Mouse (Mus musculus) right cerebral cortex, postnatal 10 days (tissue): Measurements from ENCODE around the gene Nxph4.

Source experiments
- DNase-seq, 2 experiments: peaks; one replicate each; pipeline ENCODE4 v3.0.0; 2021; ENCODE audit warnings: low spot score in 2 of 2

Nxph4 gene

DNA sequence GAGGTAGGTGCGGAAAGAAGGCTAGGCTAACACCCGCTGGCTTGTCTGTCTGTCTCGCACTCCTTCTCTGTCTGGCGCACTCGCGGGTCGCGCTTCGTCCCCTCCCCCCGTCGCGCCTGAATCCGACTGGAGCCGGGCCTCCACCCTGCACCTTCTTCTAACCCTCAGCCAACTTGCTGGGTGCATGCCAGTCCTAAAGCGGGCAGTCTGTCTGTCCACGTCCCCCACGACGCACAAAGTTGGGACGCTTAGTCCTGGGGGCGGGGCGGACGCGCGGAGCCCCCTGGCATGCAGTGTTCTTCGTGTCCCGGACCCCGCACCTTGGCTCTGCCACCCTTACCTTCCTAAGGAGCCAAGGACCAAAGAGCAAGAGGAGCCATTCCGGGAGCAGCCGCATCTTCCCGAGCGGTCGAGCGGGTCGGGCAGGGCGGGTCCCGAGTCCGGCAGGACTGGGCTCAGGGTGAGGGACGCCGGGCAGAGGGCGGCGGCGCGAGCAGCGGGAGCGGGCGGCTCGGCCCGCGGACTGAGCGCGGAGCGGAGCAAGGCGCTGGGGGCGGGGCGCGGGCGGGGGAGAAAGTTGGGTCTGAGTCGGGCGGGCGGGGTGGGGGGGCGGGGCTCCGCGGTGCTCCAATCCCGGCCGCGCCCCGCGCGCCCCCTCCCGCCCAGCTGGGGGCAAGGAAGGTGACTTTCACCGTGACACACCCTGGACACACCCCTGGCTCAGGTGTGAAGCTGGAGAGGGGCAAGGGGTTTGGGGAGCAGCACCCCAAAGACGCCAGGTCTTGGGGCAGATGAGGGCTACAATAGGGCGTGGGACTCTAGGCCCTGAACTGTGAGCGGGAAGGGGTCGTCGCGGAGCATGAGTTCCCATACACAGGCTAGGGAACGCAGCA lies at the start of gene Nxph4:
TSS of gene Nxph4 (minus strand) at position 524 of the 893 bp plus-strand sequence.
- DNase-seq = no peak

GRCm38 (mm10) chr10:127583649-127584048 lies 49.3 kb upstream of the Nxph4 start:
- no peak for DNase-seq

GRCm38 (mm10) chr10:127581291-127581690 lies 46.9 kb upstream of the Nxph4 start:
- no peak for DNase-seq

GRCm38 (mm10) chr10:127577982-127578381 lies 43.6 kb upstream of the Nxph4 start:
- no peak for DNase-seq

DNA sequence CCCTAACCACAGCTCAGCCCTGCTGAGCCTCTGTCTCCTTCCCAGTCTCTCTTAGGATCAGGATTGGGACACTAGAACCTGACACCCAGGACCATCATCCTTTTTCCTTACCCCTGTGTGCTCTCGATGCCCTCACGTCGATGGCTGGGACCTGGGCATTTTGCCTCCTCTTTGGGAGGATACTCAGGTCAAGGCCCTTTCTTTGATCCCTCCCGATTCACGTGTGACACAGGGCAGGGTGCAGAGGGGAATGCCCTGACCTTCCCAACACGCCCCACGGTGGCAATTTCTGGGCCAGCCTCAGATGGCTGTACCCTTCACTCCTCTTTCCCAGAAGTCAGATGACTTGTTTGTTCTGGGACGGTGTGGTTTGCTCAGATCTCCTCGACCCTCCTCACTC lies 42.8 kb upstream of the Nxph4 start:
- DNase-seq = no peak

DNA sequence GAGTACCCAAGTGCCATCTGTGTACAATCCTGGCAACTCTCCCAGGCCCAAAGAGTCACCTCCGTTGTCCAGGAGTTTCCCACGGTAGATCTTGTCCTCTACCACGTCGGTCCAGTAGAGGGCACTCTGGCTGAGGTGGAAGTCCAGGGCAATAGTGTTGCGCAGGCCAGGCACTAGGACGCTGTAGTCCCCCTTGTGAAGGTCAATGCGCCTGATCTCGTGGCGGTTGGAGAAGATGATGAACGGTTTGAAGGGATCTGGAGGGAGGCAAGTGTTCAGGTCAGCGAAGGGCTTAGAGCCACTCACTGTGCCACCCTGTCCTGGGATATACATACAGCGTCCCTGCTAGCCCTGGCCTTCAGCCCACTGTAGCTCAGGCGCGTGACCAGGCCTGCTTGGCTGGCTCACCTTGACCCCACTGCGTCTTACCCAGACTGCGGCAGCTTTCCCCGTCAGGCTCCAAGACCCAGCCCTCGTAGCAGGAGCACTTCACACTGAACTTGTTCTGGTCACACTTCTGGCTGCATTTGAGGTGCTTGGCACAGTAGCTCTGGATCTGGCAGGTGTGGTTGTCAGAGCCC lies 42.1 kb upstream of the Nxph4 start:
- DNase-seq = peak in 1 of 2 experiments; percentile 64

DNA sequence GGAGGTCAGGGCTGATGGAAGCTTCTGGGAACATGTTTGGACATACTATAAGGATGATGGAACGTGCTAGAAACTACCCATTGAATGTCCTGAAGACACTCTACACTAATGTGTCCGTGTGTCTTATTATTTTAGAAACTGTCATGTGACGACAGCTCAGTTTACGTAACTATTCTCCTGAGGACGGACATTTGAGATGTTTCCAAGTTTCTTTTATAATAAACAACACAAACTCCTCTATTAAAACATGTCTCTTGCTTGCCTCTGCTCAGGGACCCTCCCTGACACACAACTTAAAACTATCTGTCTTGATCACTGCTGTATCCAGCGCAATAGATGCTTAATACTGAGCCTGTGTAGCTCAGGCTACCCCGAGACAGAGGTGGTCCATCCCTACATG lies 41.4 kb upstream of the Nxph4 start:
- DNase-seq = no peak

DNA sequence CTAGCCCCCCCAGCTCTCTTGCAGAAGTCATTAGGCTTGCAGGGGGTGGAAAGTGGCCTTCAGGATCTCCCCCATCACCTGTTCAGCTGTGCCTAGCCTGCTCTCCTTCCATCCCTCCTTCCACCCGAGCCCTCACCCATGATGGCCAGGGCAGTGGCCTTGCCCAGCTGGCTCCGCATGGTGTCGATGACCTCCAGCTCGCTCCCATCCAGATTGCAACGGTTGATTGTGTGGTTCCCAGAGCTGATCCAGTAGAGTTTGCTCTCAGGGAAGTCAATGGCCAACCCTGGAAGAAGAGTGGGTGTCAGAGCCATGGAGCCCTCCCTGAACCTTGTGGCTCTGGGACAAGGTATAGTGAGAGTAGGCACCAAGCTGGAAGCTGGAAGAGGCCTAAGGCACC lies 37.9 kb upstream of the Nxph4 start:
- DNase-seq = no peak

DNA sequence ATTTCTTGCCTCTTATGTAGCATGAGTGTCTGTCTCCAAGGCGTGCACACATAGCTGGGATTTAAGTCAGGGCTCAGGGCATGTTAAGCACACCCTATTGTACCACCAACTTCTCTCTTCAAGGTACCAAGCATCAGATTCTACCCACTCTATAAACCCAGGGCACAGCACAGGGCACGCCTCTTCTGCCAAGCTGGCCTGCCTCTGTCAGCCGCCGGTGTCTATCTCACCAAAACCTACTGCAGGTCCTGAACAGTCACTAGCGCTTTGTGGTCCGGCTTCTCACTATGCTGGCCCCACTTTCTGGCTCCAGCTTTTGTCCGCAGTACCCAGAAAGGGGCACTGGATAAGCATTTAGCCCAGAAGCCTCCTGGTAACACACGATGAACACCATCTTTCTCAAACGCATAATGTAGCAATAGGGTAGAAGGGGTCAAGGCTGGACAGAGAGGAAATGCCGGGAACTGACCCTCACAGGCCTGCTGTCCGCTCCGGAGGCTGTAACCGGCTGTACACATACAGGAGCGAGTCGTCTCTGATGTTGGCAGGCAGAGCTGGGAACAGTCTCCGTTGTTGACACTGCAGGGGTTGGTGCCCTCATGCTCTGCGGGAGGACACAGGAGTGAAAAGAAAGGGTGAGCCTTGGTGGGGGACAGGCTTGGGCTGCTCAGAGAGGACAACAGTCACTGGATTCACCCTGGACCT lies 36.7 kb upstream of the Nxph4 start:
- DNase-seq = no peak

DNA sequence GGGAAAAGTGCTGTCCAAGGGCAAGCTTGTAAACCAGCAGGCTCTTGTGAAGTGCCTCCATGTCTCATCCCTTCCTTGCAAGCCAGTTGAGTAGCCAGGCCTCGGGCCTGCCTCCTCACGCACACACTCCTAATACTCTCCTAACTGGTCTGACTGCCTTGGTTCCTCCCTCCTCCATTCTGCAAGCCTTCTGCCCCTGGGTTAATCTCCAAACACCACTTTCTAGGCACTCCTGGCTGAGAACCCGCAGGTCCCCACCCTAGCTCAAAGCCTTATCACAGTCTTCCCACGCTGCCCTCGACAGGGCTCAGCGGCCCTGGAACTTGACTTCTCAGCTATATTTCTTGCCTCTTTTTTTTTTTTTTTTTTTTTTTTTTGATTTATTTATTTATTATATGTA lies 36.0 kb upstream of the Nxph4 start:
- no peak for DNase-seq

DNA sequence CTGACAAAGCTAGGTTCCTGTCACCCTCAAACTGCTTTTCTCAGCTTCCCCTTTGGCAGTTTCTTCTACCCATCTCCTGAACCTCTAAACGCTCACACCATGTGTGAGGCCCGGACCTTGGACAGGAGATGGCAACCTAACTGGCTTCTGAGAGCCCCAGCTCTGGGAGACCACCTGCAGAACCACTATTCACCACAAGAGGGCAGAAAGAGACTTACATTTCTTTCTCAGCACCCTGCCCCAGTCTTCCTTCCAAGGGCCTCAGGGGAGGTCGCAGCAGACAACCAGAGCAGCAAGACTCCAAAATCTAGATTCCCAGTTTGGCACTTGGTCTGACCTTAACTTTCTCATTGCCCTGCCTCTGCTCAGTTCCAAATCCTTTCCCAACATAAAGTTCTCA lies 35.1 kb upstream of the Nxph4 start:
- peak; percentile 72 to 84 for DNase-seq

- no peak for DNase-seq
These were observed 32.4 kb upstream of the Nxph4 start for GRCm38 (mm10) chr10:127566553-127567326.

- DNase-seq = no peak
These were observed 29.9 kb upstream of the Nxph4 start for GRCm38 (mm10) chr10:127564301-127564700.

DNA sequence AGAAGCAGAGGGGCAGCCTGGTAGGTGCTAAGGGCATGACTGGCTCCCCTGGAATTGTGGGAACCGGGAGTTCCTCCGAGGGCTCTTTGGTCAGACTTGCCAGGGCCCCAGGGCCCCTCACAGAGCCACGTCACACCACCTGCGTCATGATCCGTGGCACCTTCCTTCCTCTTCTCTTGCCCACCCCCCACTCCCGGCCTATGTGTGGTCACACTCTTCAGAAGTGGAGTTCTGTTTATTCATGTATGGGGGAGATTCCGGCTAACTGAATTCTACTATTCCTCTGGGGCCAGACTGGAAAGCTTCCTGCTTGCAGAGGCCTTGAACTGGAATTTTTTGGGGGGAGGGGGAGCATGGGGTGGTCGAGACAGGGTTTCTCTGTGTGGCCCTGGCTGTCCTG lies 29.5 kb upstream of the Nxph4 start:
- no peak for DNase-seq

DNA sequence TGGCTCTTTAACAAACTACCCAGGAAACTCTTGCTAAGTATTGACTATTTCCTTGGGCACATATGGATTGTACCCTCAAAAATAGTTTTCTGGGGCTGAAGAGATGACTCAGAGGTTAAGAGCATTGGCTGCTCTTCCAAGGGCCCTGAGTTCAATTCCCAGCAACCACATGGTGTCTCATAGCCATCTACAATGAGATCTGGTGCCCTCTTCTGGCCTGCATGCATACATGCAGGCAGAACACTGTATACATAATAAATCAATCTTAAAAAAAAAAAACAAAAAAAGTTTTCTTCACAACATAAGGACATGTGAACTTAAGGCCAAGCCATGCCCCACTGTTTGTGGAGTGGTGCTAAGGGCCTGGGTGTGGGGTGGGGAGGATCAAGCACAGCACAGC lies 26.8 kb upstream of the Nxph4 start:
- no peak for DNase-seq

DNA sequence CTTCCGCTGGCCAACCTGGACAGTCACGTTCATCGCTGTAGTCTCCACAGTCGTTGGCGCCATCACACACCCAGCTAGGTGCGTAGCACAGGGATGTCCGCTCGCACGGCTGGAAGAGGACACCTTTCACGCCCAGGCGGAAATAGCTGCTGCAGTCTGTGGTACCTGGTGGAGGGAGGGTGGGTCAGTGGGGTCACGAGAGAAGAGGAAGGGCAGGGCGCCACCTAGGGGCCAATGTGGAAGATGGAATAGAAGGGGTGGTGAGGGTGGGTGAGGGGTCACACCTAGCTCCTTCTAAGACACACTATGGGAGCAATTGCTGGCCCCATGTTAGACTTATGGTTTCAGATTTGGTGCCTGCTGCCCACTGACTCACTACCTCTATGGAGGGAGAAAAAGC lies 23.0 kb upstream of the Nxph4 start:
- no peak for DNase-seq

GRCm38 (mm10) chr10:127555703-127556102 lies 21.3 kb upstream of the Nxph4 start:
- no peak for DNase-seq

- no peak for DNase-seq
These were observed 15.5 kb upstream of the Nxph4 start for GRCm38 (mm10) chr10:127549892-127550291.

- DNase-seq = no peak
These were observed 13.9 kb upstream of the Nxph4 start for GRCm38 (mm10) chr10:127548236-127548635.

- DNase-seq = no peak
These were observed 12.1 kb upstream of the Nxph4 start for GRCm38 (mm10) chr10:127546505-127546904.

DNA sequence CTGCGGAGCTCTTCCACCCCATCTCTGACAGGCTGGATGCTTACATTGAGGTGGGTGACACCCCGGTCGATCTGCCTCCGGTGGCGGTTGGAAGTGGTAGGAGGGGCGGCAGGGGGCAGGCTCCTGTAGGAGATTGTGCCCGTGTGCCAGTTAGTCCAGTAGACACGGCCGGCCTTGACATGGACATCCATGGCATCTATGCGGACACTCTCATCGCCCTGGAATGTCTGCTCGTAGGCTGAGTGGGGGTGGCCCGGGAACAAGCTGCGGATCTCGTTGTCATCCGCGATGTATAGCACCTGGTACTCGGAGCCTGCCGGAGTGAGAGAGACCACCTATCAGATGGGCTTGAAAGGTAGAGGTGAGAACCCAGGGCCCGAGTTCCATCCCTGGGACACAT lies 10.0 kb upstream of the Nxph4 start:
- DNase-seq = no peak

- no peak for DNase-seq
These were observed 9.6 kb upstream of the Nxph4 start for GRCm38 (mm10) chr10:127543916-127544315.
